Mouse (Mus musculus) brain, embryonic 14.5 days (tissue): ENCODE measurements around the gene Cavin3.

Source experiments
- CTCF ChIP-seq: fragments of 200-500 bp; IDR thresholded peaks from 2 replicates; pipeline ENCODE4 v1.5.1; 2012; ENCODE audit warnings: inconsistent platforms, mild to moderate bottlenecking, moderate library complexity, borderline replicate concordance; ENCODE audit not compliant: insufficient read depth, insufficient read length; ENCODE audit errors: extremely low read depth
- POLR2A ChIP-seq: fragments of 200-500 bp; IDR thresholded peaks from 2 replicates; pipeline ENCODE4 v1.6.1; 2012; ENCODE audit warnings: mild to moderate bottlenecking, inconsistent platforms, borderline replicate concordance; ENCODE audit not compliant: poor library complexity, insufficient read depth, insufficient read length, severe bottlenecking; ENCODE audit errors: extremely low read depth

DNA sequence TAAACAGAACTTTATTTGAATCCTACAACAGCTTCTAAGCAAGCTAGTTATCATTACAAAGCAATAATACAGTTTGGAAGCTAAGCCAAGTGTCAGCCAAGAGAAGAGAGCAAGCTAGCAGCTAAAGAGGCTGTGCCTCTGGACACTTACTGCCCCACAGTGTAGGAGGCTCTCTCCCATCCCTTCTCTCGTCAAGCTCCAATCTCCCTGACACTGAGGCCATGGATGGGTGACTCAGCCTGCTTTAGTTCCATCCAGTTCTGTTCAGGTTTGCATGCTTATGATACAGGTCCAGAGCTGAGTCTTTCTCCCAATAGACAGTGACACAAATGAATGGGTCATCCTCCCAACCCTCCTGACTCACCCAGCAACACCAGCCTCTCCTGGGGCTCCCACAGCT lies 50.0 kb downstream of the Cavin3 start:
- TF ChIP-seq CTCF: no peak
- TF ChIP-seq POLR2A: no peak
